Mouse (Mus musculus) lung, adult 2 months (tissue): Measurements from ENCODE around the gene Tcf7l1.

Experiments used
- CTCF ChIP-seq: fragments of 200-500 bp; IDR thresholded peaks from 2 replicates; pipeline ENCODE4 v1.5.1; 2011; ENCODE audit warnings: mild to moderate bottlenecking, low read length, control low read depth; ENCODE audit not compliant: insufficient read depth
- POLR2A ChIP-seq: fragments of 200-500 bp; IDR thresholded peaks from 2 replicates; pipeline ENCODE4 v1.6.1; 2011; ENCODE audit warnings: low read depth, mild to moderate bottlenecking, control low read depth, low read length, borderline replicate concordance; ENCODE audit errors: extremely low read depth

DNA sequence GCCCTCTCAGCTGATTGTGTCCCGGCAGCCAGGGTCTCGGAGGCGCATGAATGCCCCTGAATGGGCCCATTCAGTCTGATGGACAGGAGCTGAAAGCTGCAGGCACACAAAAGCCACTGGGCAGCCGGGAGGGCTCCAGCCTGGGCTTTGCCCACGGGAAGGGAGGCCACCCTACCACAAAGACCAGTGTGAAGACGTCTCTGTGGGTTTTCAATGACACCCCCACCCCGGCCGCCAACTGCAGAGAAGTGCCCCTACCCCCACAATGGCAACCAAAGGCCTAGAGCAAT is 58.5 kb downstream of the Tcf7l1 start:
- TF ChIP-seq CTCF (no peak), POLR2A (no peak)
